Mouse (Mus musculus) kidney, postnatal 4 days (tissue): ENCODE measurements at regions not wholly inside any gene's neighbourhood (a gene's known extent, or its start where the extent isn't known, plus 50 kb on each side); places are given as distances from the start of the nearest gene placed in this dataset.
"Not testable (repeated sequence)": the region's sequence is repeated elsewhere in the genome, so short reads cannot be mapped to it uniquely, and the experiment has no call there.

ENCODE experiments used
- DNase-seq, 2 experiments: peaks; one replicate each; pipeline ENCODE4 v3.0.0; 2021; ENCODE audit warnings: mixed read lengths in 2 of 2

- no peak for DNase-seq
Observed at GRCm38 (mm10) chr17:4889577-4889976, 104.6 kb upstream of the Arid1b start.

- DNase-seq, result no peak
Observed at GRCm38 (mm10) chr17:4890131-4890530, 104.0 kb upstream of the Arid1b start.

- DNase-seq, result peak; percentile 41 to 55
Observed at GRCm38 (mm10) chr17:4891576-4891975, 102.6 kb upstream of the Arid1b start.

DNA sequence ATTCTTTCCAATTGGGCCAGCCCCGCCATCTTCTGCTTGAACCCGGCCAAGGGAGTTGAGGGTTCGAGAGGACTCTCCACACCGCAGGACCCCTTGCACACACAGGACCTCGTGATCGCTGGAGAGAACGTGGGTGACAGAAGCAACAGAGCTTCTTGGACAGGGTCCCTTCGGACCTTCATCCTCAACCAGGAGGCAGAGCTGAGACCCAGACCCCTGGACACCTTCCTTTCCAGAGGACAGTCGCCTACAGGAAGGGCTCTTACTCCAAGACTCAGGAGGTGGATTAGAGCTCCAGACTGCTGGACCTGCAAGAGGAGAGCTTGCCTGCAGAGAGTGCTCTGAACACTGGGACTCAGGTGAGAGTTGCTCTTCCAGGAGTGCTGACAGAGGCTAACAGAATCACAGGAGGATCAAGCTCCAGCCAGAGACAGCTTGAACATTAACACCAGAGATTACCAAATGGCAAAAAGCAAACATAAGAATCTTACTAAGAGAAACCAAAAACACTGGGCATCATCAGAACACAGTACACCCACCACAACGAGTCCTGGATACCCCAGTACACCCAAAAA, 99.3 kb upstream of the Arid1b start:
- DNase-seq, result not testable (repeated sequence)

- no peak for DNase-seq
Observed at GRCm38 (mm10) chr17:4903129-4903528, 91.0 kb upstream of the Arid1b start.

- no peak for DNase-seq
Observed at GRCm38 (mm10) chr17:4906504-4906903, 87.6 kb upstream of the Arid1b start.

- DNase-seq, result peak; percentile 61 to 75
Observed at GRCm38 (mm10) chr17:4907181-4907752, 86.9 kb upstream of the Arid1b start.

- DNase-seq, result peak; percentile 95 to 97
Observed at GRCm38 (mm10) chr17:4907841-4908571, 86.1 kb upstream of the Arid1b start.

DNA sequence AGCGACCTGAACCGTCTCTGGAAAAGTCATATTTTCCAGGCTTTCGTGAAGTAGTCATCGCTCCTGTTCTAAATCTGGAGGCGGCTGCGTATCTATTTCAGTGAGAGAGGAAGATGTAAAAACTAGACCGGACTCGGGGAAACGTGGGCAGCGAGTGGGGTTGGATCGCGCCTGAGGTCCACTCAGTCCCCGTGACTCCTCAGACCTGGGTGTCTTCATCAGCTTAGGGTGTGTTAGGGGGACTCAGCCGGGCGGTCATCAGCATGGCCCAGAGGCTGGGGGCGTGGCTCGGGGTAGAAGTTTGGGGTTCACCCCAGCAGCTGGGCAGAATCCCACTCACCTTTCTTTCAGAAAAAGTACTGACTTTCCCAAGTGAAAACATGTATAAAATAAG, 85.6 kb upstream of the Arid1b start:
- no peak for DNase-seq

GRCm38 (mm10) chr17:4910182-4910581, 84.0 kb upstream of the Arid1b start:
- no peak for DNase-seq

GRCm38 (mm10) chr17:4913001-4913400, 81.1 kb upstream of the Arid1b start:
- no peak for DNase-seq

GRCm38 (mm10) chr17:4919866-4920495, 74.2 kb upstream of the Arid1b start:
- DNase-seq, result no peak

DNA sequence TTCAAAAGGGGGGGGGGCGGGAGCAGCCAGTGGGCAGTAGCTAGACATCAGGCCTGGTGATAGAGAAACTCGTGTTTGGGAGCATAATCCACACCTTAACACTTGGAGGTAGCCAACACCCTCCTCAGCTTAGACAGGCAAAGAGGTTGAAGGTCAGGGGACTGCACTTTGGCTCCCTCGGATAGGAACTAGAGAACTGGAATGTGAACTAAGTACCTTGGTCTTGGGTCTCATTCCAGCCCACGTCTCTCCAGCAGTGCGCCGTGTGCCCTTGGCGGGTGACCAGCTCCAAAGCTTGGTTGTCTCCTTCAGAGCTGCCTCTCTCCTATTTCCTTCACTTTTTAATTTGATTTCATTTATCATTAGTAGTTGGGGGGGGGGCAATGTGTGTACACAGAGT, 73.0 kb upstream of the Arid1b start:
- peak in 1 of 2 experiments; percentile 52 for DNase-seq

- no peak for DNase-seq
Observed at GRCm38 (mm10) chr17:4928631-4929030, 65.5 kb upstream of the Arid1b start.

GRCm38 (mm10) chr17:4935268-4935667, 58.9 kb upstream of the Arid1b start:
- no peak for DNase-seq

GRCm38 (mm10) chr17:4940589-4940988, 53.5 kb upstream of the Arid1b start:
- DNase-seq, result peak in 1 of 2 experiments; percentile 16

GRCm38 (mm10) chr17:4941286-4941800, 52.8 kb upstream of the Arid1b start:
- no peak for DNase-seq

- DNase-seq, result no peak
Observed at GRCm38 (mm10) chr17:4942868-4943267, 51.3 kb upstream of the Arid1b start.
